ENCODE assay signal across 8 mouse cellular contexts in genomic region chr10:111509103-111509784, GRCm38 (mm10). TPM values are rescaled to one million over a fixed set of nuclear protein-coding genes. Genes with fewer than 3 reads are reported as not detected.
DNase-seq lines count a peak whose midpoint lies in the region; ATAC-seq lines count a peak whose summit lies in the region.

No protein-coding gene starts in this region.

- 17% methylated on average over 8 of the region's 8 CpGs for WGBS in kidney, embryonic 15.5 days
- WGBS in hindbrain, embryonic 15.5 days = 29% methylated on average over 8 of the region's 8 CpGs
- WGBS in midbrain, embryonic 15.5 days = 35% methylated on average over 8 of the region's 8 CpGs

- H3K4me1 ChIP-seq in kidney, embryonic 15.5 days = peaks cover 48% of the 10 kb centered on the region
- peaks cover 38% of the 10 kb centered on the region for H3K4me1 ChIP-seq in hindbrain, embryonic 15.5 days (replicated peaks)
- H3K4me1 ChIP-seq in midbrain, embryonic 15.5 days = peaks cover 18% of the 10 kb centered on the region

- no peak for DNase-seq in kidney, postnatal 4 days
- DNase-seq in embryo, embryonic 10.5 days (ENCODE audit: low spot score) = peak; percentile 60
- DNase-seq in layer of hippocampus, adult 11-12 months (ENCODE audit: low spot score) = no peak
- no peak for DNase-seq in lung, adult 18-20 months

- peak overlapping the region; percentile 97; the same call in 1 of the 2 replicates for H3K9ac ChIP-seq in kidney, embryonic 15.5 days
- peak overlapping the region; percentile 98 for H3K9ac ChIP-seq in hindbrain, embryonic 15.5 days
- peak overlapping the region; percentile 5; the same call in 1 of the 2 replicates for H3K9ac ChIP-seq in midbrain, embryonic 15.5 days

- H3K27ac ChIP-seq in kidney, embryonic 15.5 days = peak overlapping the region; percentile 48
- peak overlapping the region; percentile 74 for H3K27ac ChIP-seq in hindbrain, embryonic 15.5 days (replicated peaks)
- H3K27ac ChIP-seq in midbrain, embryonic 15.5 days = no peak overlapping the region

- H3K27me3 ChIP-seq in kidney, embryonic 15.5 days = no peaks in the 10 kb centered on the region
- H3K27me3 ChIP-seq in hindbrain, embryonic 15.5 days = no peaks in the 10 kb centered on the region
- H3K27me3 ChIP-seq in midbrain, embryonic 15.5 days (replicated peaks) = no peaks in the 10 kb centered on the region

- ATAC-seq in kidney, embryonic 15.5 days (replicated peaks; ENCODE audit: low FRiP score) = no peak
- ATAC-seq in hindbrain, embryonic 15.5 days (ENCODE audit: low FRiP score, low read depth) = no peak
- no peak for ATAC-seq in midbrain, embryonic 15.5 days (replicated peaks)
- ATAC-seq in cerebellum, adult (ENCODE audit: insufficient number of reproducible peaks, low FRiP score, low TSS enrichment) = no peak

- H3K36me3 ChIP-seq in kidney, embryonic 15.5 days = no peaks in the 10 kb centered on the region
- no peaks in the 10 kb centered on the region for H3K36me3 ChIP-seq in hindbrain, embryonic 15.5 days
- H3K36me3 ChIP-seq in midbrain, embryonic 15.5 days (replicated peaks) = no peaks in the 10 kb centered on the region

- peak overlapping the region; percentile 87 for H3K4me3 ChIP-seq in kidney, embryonic 15.5 days (replicated peaks)
- H3K4me3 ChIP-seq in hindbrain, embryonic 15.5 days = peak overlapping the region; percentile 86
- peak overlapping the region; percentile 84 for H3K4me3 ChIP-seq in midbrain, embryonic 15.5 days

- H3K9me3 ChIP-seq in kidney, embryonic 15.5 days (replicated peaks) = no peaks in the 10 kb centered on the region
- H3K9me3 ChIP-seq in hindbrain, embryonic 15.5 days = no peaks in the 10 kb centered on the region
- no peaks in the 10 kb centered on the region for H3K9me3 ChIP-seq in midbrain, embryonic 15.5 days

- H3K4me2 ChIP-seq in kidney, embryonic 15.5 days = peak overlapping the region; percentile 85
- H3K4me2 ChIP-seq in hindbrain, embryonic 15.5 days = peak overlapping the region; percentile 96
- peak overlapping the region; percentile 79 for H3K4me2 ChIP-seq in midbrain, embryonic 15.5 days

RNA-seq across cellular contexts. Expression of gene Phlda1, which starts 3.2 kb away (rescaled TPM):
- 38.2 and 38.6 TPM in 2 replicates for polyA plus RNA-seq in kidney, embryonic 15.5 days (2015; fragmentation: Nextera tagmentation; extraction: Ambion mirVana)
- polyA plus RNA-seq in hindbrain, embryonic 15.5 days (2015; fragmentation: Nextera tagmentation; extraction: Ambion mirVana) = 54.9 and 68.2 TPM in 2 replicates
- polyA plus RNA-seq in midbrain, embryonic 15.5 days (2015; fragmentation: Nextera tagmentation; extraction: Ambion mirVana) = 35.3 and 35.8 TPM in 2 replicates

RNA-seq across cellular contexts. Expression of gene Nap1l1, which starts 36.2 kb away (rescaled TPM):
- 249 and 270 TPM in 2 replicates for polyA plus RNA-seq in kidney, embryonic 15.5 days (2015; fragmentation: Nextera tagmentation; extraction: Ambion mirVana)
- polyA plus RNA-seq in hindbrain, embryonic 15.5 days (2015; fragmentation: Nextera tagmentation; extraction: Ambion mirVana) = 164 and 175 TPM in 2 replicates
- polyA plus RNA-seq in midbrain, embryonic 15.5 days (2015; fragmentation: Nextera tagmentation; extraction: Ambion mirVana) = 164 and 167 TPM in 2 replicates

Comparison
In these comparisons a context has a peak if more than half of its experiments do, and no peak if none do; other contexts are left out.
1. H3K9ac ChIP-seq: peak in every context shown above with its lines; median percentile 98 in hindbrain, embryonic 15.5 days; 97 in kidney, embryonic 15.5 days; 5 in midbrain, embryonic 15.5 days.